Mouse (Mus musculus) midbrain, embryonic 11.5 days (tissue): Measurements from ENCODE around the gene Tk2. TPM values are rescaled to one million over a fixed set of nuclear protein-coding genes. Genes with fewer than 3 reads are reported as not detected.
"Not testable (repeated sequence)": the region's sequence is repeated elsewhere in the genome, so short reads cannot be mapped to it uniquely, and the experiment has no call there.

ENCODE experiments used
- ATAC-seq: fragments of 200-750 bp; cut with Nextera tagmentation; 2 replicates; pipeline ENCODE4 v1.8.0; 2017; ENCODE audit warnings: moderate TSS enrichment, moderate library complexity; ENCODE audit not compliant: low FRiP score
- DNase-seq: peaks from one replicate; pipeline ENCODE4 v3.0.0; 2015; ENCODE audit warnings: low spot score; ENCODE audit errors: missing footprints
- H3K27ac ChIP-seq: fragments of 300-500 bp; sonication (generic); 2 replicates; pipeline ENCODE4 v1.5.1; 2014; ENCODE audit warnings: low read depth, low read length
- H3K27me3 ChIP-seq: fragments of 300-500 bp; sonication (generic); 2 replicates; pipeline ENCODE4 v1.6.1; 2014; ENCODE audit warnings: mild to moderate bottlenecking, low read length, moderate library complexity, mixed read lengths; ENCODE audit not compliant: control insufficient read depth, insufficient read depth
- H3K36me3 ChIP-seq: fragments of 300-500 bp; sonication (generic); 2 replicates; pipeline ENCODE4 v1.6.1; 2014; ENCODE audit warnings: mild to moderate bottlenecking, low read length, moderate library complexity, mixed read lengths; ENCODE audit not compliant: control insufficient read depth, insufficient read depth
- H3K4me1 ChIP-seq: fragments of 300-500 bp; sonication (generic); 2 replicates; pipeline ENCODE4 v1.6.1; 2014; ENCODE audit warnings: low read length; ENCODE audit not compliant: control insufficient read depth, insufficient read depth
- H3K4me2 ChIP-seq: fragments of 300-500 bp; sonication (generic); 2 replicates; pipeline ENCODE4 v1.6.1; 2014; ENCODE audit warnings: mild to moderate bottlenecking, moderate library complexity
- H3K4me3 ChIP-seq: fragments of 300-500 bp; sonication (generic); 2 replicates; pipeline ENCODE4 v1.5.1; 2014; ENCODE audit warnings: low read depth, low read length
- H3K9ac ChIP-seq: fragments of 300-500 bp; sonication (generic); 2 replicates; pipeline ENCODE4 v1.6.1; 2014; ENCODE audit warnings: low read length
- H3K9me3 ChIP-seq: fragments of 300-500 bp; sonication (generic); 2 replicates; pipeline ENCODE4 v1.6.1; 2016; ENCODE audit warnings: low read length; ENCODE audit not compliant: control insufficient read depth
- WGBS: fragments of 180-500 bp; shearing (Covaris S2); extraction: QIAGEN DNeasy Blood & Tissue Kit; methylation state at CpG from one replicate; pipeline ENCODE4 v1.1.7; 2014; 5-methylcytosine and 5-hydroxymethylcytosine counted together
- polyA plus RNA-seq: library from polyadenylated mRNA; unstranded; fragments of >200 nt; fragmentation: Nextera tagmentation; extraction: Ambion mirVana; gene quantifications from 2 replicates; pipeline ENCODE4 v1.2.1, GENCODE M21; 2014

Tk2 gene
- polyA plus RNA-seq: 35.9 and 37.0 TPM in 2 replicates

- no peak within 1 kb of the TSS for H3K27ac ChIP-seq
- DNase-seq: peak; percentile 98
- peaks cover 3% of the 10 kb centered on the region; the same call in 1 of the 2 replicates for H3K36me3 ChIP-seq
- peak within 1 kb of the TSS; percentile 80 for H3K4me3 ChIP-seq
- ATAC-seq: peak; percentile 87
- peak within 1 kb of the TSS; percentile 86 for H3K9ac ChIP-seq
- peaks cover 9% of the 10 kb centered on the region; the same call in 1 of the 2 replicates for H3K4me1 ChIP-seq
- H3K27me3 ChIP-seq: no peaks in the 10 kb centered on the region
- no peaks in the 10 kb centered on the region for H3K9me3 ChIP-seq
- peak within 1 kb of the TSS; percentile 60 for H3K4me2 ChIP-seq
- WGBS: 0% methylated on average over 28 of the region's 28 CpGs
Observed at GRCm38 (mm10) chr8:104248276-104248675, at the start of gene Tk2. Gene Tk2, minus strand, starts transcription at chr8:104248558.

GRCm38 (mm10) chr8:104294396-104294795 is 46.0 kb upstream of the Tk2 start:
- Histone ChIP-seq H3K4me1 (no peaks in the 10 kb centered on the region; the same call in 1 of the 2 replicates), H3K9me3 (no peaks in the 10 kb centered on the region), H3K4me3 (no peak overlapping the region), H3K27ac (no peak overlapping the region), H3K4me2 (no peak overlapping the region), H3K36me3 (no peaks in the 10 kb centered on the region), H3K27me3 (no peaks in the 10 kb centered on the region), H3K9ac (no peak overlapping the region)
- 97% methylated on average over 1 of the region's 1 CpGs for WGBS
- DNase-seq (no peak), ATAC-seq (no peak)

- H3K4me3 ChIP-seq, H3K9ac ChIP-seq, H3K36me3 ChIP-seq, H3K9me3 ChIP-seq, H3K4me2 ChIP-seq, H3K27ac ChIP-seq, ATAC-seq, DNase-seq, H3K4me1 ChIP-seq, H3K27me3 ChIP-seq: not testable (repeated sequence)
- WGBS: 92% methylated on average over 12 of the region's 12 CpGs
Observed at GRCm38 (mm10) chr8:104293081-104293480, 44.7 kb upstream of the Tk2 start, which contains the start of gene Cmtm2a. Gene Cmtm2a, minus strand, starts transcription at chr8:104293181.

- H3K27me3 ChIP-seq: no peaks in the 10 kb centered on the region
- H3K9ac ChIP-seq: no peak overlapping the region
- H3K4me3 ChIP-seq: no peak overlapping the region
- H3K36me3 ChIP-seq: no peaks in the 10 kb centered on the region; the same call in 1 of the 2 replicates
- WGBS: 88% methylated on average over 6 of the region's 6 CpGs
- no peaks in the 10 kb centered on the region for H3K9me3 ChIP-seq
- H3K4me1 ChIP-seq: no peaks in the 10 kb centered on the region
- H3K27ac ChIP-seq: no peak overlapping the region
- DNase-seq (peak; percentile 59), ATAC-seq (no peak)
- no peak overlapping the region for H3K4me2 ChIP-seq
Observed at GRCm38 (mm10) chr8:104268937-104269440, 20.6 kb upstream of the Tk2 start.

GRCm38 (mm10) chr8:104268368-104268767 is 20.0 kb upstream of the Tk2 start:
- H3K9me3 ChIP-seq: no peaks in the 10 kb centered on the region
- H3K27me3 ChIP-seq: no peaks in the 10 kb centered on the region
- no peak overlapping the region for H3K4me3 ChIP-seq
- ATAC-seq: no peak
- no peak overlapping the region for H3K27ac ChIP-seq
- peaks cover 6% of the 10 kb centered on the region for H3K36me3 ChIP-seq
- no peak overlapping the region for H3K9ac ChIP-seq
- DNase-seq: no peak
- no peak overlapping the region for H3K4me2 ChIP-seq
- no peaks in the 10 kb centered on the region for H3K4me1 ChIP-seq

- 97% methylated on average over 22 of the region's 22 CpGs for WGBS
Observed at GRCm38 (mm10) chr8:104264271-104264935, 16.0 kb upstream of the Tk2 start.

GRCm38 (mm10) chr8:104261802-104262201 is 13.4 kb upstream of the Tk2 start:
- H3K27ac ChIP-seq, H3K27me3 ChIP-seq, H3K9me3 ChIP-seq, ATAC-seq, DNase-seq, H3K4me1 ChIP-seq, H3K4me3 ChIP-seq, H3K9ac ChIP-seq, H3K4me2 ChIP-seq: not testable (repeated sequence)
- WGBS: 96% methylated on average over 5 of the region's 5 CpGs
- H3K36me3 ChIP-seq: peaks cover 18% of the 10 kb centered on the region

More at GRCm38 (mm10) chr8:104264271-104264935, 16.0 kb upstream of the Tk2 start:
- not testable (repeated sequence) for ATAC-seq, H3K9me3 ChIP-seq, H3K9ac ChIP-seq, DNase-seq, H3K27ac ChIP-seq, H3K27me3 ChIP-seq, H3K4me1 ChIP-seq, H3K4me2 ChIP-seq, H3K4me3 ChIP-seq, H3K36me3 ChIP-seq

- Histone ChIP-seq H3K4me3 (no peak overlapping the region), H3K27ac (no peak overlapping the region), H3K9me3 (no peaks in the 10 kb centered on the region), H3K4me1 (peaks cover 5% of the 10 kb centered on the region; the same call in 1 of the 2 replicates), H3K36me3 (peaks cover 1% of the 10 kb centered on the region; the same call in 1 of the 2 replicates), H3K4me2 (no peak overlapping the region), H3K27me3 (no peaks in the 10 kb centered on the region), H3K9ac (no peak overlapping the region)
- 86% methylated on average over 3 of the region's 3 CpGs for WGBS
- no peak for ATAC-seq
- DNase-seq: no peak
Observed at GRCm38 (mm10) chr8:104253016-104253415, 4.7 kb upstream of the Tk2 start.

GRCm38 (mm10) chr8:104251461-104251860 is 3.1 kb upstream of the Tk2 start:
- DNase-seq (no peak), ATAC-seq (peak; percentile 15; the same call in 1 of the 2 replicates)
- no peaks in the 10 kb centered on the region for H3K9me3 ChIP-seq
- no peak overlapping the region for H3K27ac ChIP-seq
- under 1% methylated on average over 7 of the region's 7 CpGs for WGBS
- no peaks in the 10 kb centered on the region for H3K36me3 ChIP-seq
- peak overlapping the region; percentile 84 for H3K9ac ChIP-seq
- peak overlapping the region; percentile 59 for H3K4me3 ChIP-seq
- H3K4me2 ChIP-seq: peak overlapping the region; percentile 77
- peaks cover 9% of the 10 kb centered on the region; the same call in 1 of the 2 replicates for H3K4me1 ChIP-seq
- no peaks in the 10 kb centered on the region for H3K27me3 ChIP-seq
